Mouse (Mus musculus): ENCODE data around the gene Ptgfrn.

- no peak for TF ChIP-seq CTCF (IDR thresholded peaks at IDR 0.05; ENCODE audit: low read depth)
- no peak for TF ChIP-seq EP300 (IDR thresholded peaks at IDR 0.05; ENCODE audit: low read depth)
These were observed 43.3 kb upstream of the Ptgfrn start for GRCm38 (mm10) chr3:101153341-101153740.

Measured in heart, postnatal 0 days (tissue).